Mouse (Mus musculus) neural tube, embryonic 14.5 days (tissue): Measurements from ENCODE around the gene Olfr693. TPM values are rescaled to one million over a fixed set of nuclear protein-coding genes. Genes with fewer than 3 reads are reported as not detected.
"Not testable (repeated sequence)": the region's sequence is repeated elsewhere in the genome, so short reads cannot be mapped to it uniquely, and the experiment has no call there.

Source experiments
- ATAC-seq: fragments of 200-750 bp; cut with Nextera tagmentation; 2 replicates; pipeline ENCODE4 v1.8.0; 2017; ENCODE audit warnings: low read depth, mild to moderate bottlenecking, moderate TSS enrichment, moderate library complexity
- H3K27ac ChIP-seq: fragments of 300-500 bp; sonication (generic); 2 replicates; pipeline ENCODE4 v1.5.1; 2014; ENCODE audit warnings: low read depth, mild to moderate bottlenecking, control low read depth, low read length, moderate library complexity, mixed read lengths
- H3K27me3 ChIP-seq: fragments of 300-500 bp; sonication (generic); 2 replicates; pipeline ENCODE4 v1.6.1; 2014; ENCODE audit warnings: low read length; ENCODE audit not compliant: control insufficient read depth, insufficient read depth
- H3K36me3 ChIP-seq: fragments of 300-500 bp; sonication (generic); 2 replicates; pipeline ENCODE4 v1.6.1; 2014; ENCODE audit warnings: low read length, mixed read lengths; ENCODE audit not compliant: control insufficient read depth, insufficient read depth
- H3K4me1 ChIP-seq: fragments of 300-500 bp; sonication (generic); 2 replicates; pipeline ENCODE4 v1.6.1; 2014; ENCODE audit warnings: low read length; ENCODE audit not compliant: control insufficient read depth, insufficient read depth
- H3K4me2 ChIP-seq: fragments of 300-500 bp; sonication (generic); 2 replicates; pipeline ENCODE4 v1.6.1; 2014; ENCODE audit warnings: mild to moderate bottlenecking, low read depth, low read length, control low read depth
- H3K4me3 ChIP-seq: fragments of 300-500 bp; sonication (generic); 2 replicates; pipeline ENCODE4 v1.5.1; 2014; ENCODE audit warnings: low read depth, low read length, control low read depth, mixed read lengths
- H3K9ac ChIP-seq: fragments of 300-500 bp; sonication (generic); replicated peaks from 2 replicates; pipeline ENCODE4 v1.6.1; 2014; ENCODE audit warnings: low read depth, mild to moderate bottlenecking, control low read depth, low read length, mixed read lengths
- H3K9me3 ChIP-seq: fragments of 300-500 bp; sonication (generic); 2 replicates; pipeline ENCODE4 v1.6.1; 2016; ENCODE audit warnings: low read length; ENCODE audit not compliant: control insufficient read depth
- WGBS: fragments of 180-500 bp; shearing (Covaris S2); extraction: QIAGEN DNeasy Blood & Tissue Kit; methylation state at CpG from one replicate; pipeline ENCODE4 v1.1.7; 2014; 5-methylcytosine and 5-hydroxymethylcytosine counted together
- polyA plus RNA-seq: library from polyadenylated mRNA; unstranded; fragments of >200 nt; fragmentation: Nextera tagmentation; extraction: Ambion mirVana; gene quantifications from 2 replicates; pipeline ENCODE4 v1.2.1, GENCODE M21; 2014

Gene Olfr693
- not detected in 2 replicates for polyA plus RNA-seq

DNA sequence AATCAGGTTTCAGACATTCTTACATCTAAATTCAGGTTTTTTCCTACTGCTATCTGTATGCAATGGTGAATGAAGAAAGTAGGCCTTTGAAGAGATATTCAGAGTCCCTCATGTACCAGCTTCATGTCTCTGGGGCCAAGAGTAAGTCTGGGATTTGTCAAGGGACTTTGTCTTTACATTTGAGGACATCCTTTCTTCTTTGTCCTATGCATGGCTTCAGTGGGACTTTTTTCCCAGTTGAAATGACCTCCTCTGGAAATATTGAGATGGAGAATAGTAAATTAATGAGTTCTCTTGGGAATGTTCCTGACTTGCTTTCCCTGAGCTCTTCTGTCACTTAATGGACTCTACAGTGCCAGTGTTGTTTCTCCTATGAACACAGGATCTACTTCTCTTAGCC, at the start of gene Olfr693:
Gene Olfr693, minus strand, starts transcription at position 101 of the 400 bp plus-strand sequence.
- no peak for ATAC-seq
- Histone ChIP-seq H3K9ac (no peak within 1 kb of the TSS), H3K27me3 (no peaks in the 10 kb centered on the region), H3K9me3 (no peaks in the 10 kb centered on the region), H3K36me3 (no peaks in the 10 kb centered on the region), H3K4me3 (no peak within 1 kb of the TSS), H3K4me2 (no peak within 1 kb of the TSS), H3K27ac (no peak within 1 kb of the TSS), H3K4me1 (no peaks in the 10 kb centered on the region)

GRCm38 (mm10) chr7:106725654-106726053, 45.3 kb upstream of the Olfr693 start:
- 89% methylated on average over 2 of the region's 2 CpGs for WGBS
- not testable (repeated sequence) for H3K9ac ChIP-seq, H3K27ac ChIP-seq, H3K4me1 ChIP-seq, H3K36me3 ChIP-seq, H3K9me3 ChIP-seq, H3K4me3 ChIP-seq, H3K4me2 ChIP-seq, ATAC-seq, H3K27me3 ChIP-seq

DNA sequence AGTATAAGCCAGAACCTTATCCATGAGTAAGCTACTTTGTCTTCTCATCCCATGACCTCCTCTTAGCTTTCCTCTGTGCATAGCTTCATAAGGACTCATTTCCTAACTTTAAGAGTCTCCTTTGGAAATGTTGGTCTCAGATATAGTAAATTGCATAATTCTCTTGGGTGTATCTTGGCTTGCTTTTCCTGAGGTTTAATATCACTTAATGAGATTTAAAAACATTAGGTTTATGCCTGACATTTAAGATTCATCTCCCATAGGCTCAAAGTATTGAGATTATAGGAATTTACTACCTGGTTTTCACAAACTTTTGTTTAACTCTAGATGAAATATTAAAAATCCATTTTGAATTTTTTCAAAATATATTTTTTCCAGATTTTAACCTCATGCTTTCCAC, 35.9 kb upstream of the Olfr693 start, which contains the start of gene Olfr695:
Gene Olfr695, minus strand, starts transcription at position 101 of the 400 bp plus-strand sequence.
- ATAC-seq = no peak
- Histone ChIP-seq H3K4me2 (no peak within 1 kb of the TSS), H3K4me3 (no peak within 1 kb of the TSS), H3K4me1 (no peaks in the 10 kb centered on the region), H3K9ac (no peak within 1 kb of the TSS), H3K9me3 (no peaks in the 10 kb centered on the region), H3K27me3 (no peaks in the 10 kb centered on the region), H3K36me3 (no peaks in the 10 kb centered on the region), H3K27ac (no peak within 1 kb of the TSS)

- H3K27ac ChIP-seq = no peak overlapping the region
- 91% methylated on average over 6 of the region's 6 CpGs for WGBS
- H3K9ac ChIP-seq = no peak overlapping the region
- H3K4me2 ChIP-seq = no peak overlapping the region
- H3K9me3 ChIP-seq = no peaks in the 10 kb centered on the region
- no peaks in the 10 kb centered on the region for H3K36me3 ChIP-seq
- ATAC-seq = no peak
- H3K4me3 ChIP-seq = no peak overlapping the region
- H3K27me3 ChIP-seq = no peaks in the 10 kb centered on the region
- no peaks in the 10 kb centered on the region for H3K4me1 ChIP-seq
Observed at GRCm38 (mm10) chr7:106711463-106711862, 31.1 kb upstream of the Olfr693 start.

DNA sequence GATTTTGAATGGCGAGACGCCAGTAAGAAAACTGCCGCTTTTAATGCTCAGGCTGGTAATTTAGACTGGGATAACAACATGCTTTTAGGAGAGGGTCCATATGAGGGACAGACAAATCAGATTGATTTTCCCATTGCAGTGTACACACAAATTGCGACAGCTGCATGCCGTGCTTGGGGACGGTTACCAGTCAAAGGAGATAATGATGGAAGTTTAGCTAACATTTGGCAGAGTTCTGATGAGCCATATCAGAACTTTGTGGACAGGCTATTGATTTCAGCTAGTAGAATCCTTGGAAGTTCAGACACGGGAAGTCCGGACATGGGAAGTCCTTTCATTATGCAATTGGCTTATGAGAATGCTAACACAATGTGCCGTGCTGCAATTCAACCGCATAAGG, 27.3 kb upstream of the Olfr693 start:
- H3K27ac ChIP-seq, H3K9ac ChIP-seq, H3K27me3 ChIP-seq, H3K9me3 ChIP-seq, H3K36me3 ChIP-seq, H3K4me3 ChIP-seq, ATAC-seq, H3K4me1 ChIP-seq, H3K4me2 ChIP-seq: not testable (repeated sequence)
- 91% methylated on average over 10 of the region's 10 CpGs for WGBS

DNA sequence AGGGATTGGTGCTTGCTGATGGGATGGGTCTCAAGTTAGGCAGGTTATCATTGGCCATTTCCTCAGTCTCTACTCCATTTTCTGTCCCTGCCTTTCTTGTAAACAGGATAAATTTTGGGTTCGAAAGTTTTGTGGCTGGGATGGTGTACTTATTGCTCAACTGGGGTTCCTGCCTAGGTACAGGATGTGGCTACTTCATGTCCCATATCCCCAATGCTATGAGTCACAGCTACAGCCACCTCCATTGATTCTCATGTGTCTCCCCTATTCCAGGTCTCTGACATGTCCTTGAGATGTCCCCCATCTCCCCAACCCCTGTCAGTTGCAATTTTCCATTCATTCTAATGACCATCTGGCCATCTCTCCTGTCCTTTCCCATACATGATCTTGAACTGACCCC, 16.5 kb upstream of the Olfr693 start:
- no peak overlapping the region for H3K9ac ChIP-seq
- H3K36me3 ChIP-seq = no peaks in the 10 kb centered on the region
- H3K4me1 ChIP-seq = no peaks in the 10 kb centered on the region
- ATAC-seq = no peak
- H3K4me2 ChIP-seq = no peak overlapping the region
- no peak overlapping the region for H3K4me3 ChIP-seq
- WGBS = 80% methylated on average over 1 of the region's 1 CpGs
- no peaks in the 10 kb centered on the region for H3K27me3 ChIP-seq
- no peaks in the 10 kb centered on the region for H3K9me3 ChIP-seq
- no peak overlapping the region for H3K27ac ChIP-seq

DNA sequence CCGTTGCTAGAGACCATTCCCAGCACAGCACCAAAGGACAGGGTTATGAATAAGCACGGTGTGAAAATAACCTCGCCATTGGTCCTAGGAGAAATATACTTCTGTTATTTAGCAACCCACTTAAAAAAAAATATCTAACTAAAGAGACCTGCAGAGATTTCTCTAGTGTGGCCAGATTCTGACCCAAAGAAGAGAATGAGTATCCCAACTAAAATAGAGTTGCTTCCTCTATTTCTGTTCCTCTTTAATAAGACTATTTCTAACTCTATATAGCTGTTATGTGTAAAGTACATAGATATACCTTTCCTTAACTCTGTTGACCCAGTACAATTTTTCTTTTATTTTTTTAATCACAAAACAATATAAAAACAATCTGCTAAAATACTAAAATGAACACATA, 12.6 kb upstream of the Olfr693 start:
- no peaks in the 10 kb centered on the region for H3K27me3 ChIP-seq
- ATAC-seq = no peak
- H3K27ac ChIP-seq = no peak overlapping the region
- no peaks in the 10 kb centered on the region for H3K9me3 ChIP-seq
- H3K4me1 ChIP-seq = no peaks in the 10 kb centered on the region
- H3K4me3 ChIP-seq = no peak overlapping the region
- H3K4me2 ChIP-seq = no peak overlapping the region
- no peaks in the 10 kb centered on the region for H3K36me3 ChIP-seq
- H3K9ac ChIP-seq = no peak overlapping the region
- 85% methylated on average over 3 of the region's 3 CpGs for WGBS

DNA sequence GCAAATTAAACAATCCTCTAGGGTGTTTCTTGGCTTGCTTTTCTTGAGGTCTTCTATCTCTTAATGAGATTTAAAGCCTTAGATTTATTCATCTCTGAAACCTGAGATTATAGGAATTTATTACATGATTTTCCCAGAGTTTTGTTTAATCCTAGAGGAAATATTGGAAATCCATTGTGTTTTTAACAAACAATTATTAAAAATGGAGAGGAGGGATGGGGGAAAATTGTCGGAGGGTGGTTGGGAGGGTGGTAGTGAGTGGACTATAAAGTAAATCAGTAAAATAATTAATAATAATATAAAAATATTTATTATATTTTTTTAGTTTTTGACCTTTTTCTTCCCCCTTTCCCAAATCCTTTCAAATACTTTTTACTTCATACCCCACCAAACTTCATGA, 11.3 kb upstream of the Olfr693 start, which contains the start of gene Olfr694:
Gene Olfr694, minus strand, starts transcription at position 101 of the 400 bp plus-strand sequence.
- Histone ChIP-seq H3K27ac (no peak within 1 kb of the TSS), H3K9me3 (no peaks in the 10 kb centered on the region), H3K36me3 (no peaks in the 10 kb centered on the region), H3K27me3 (no peaks in the 10 kb centered on the region), H3K9ac (no peak within 1 kb of the TSS), H3K4me2 (no peak within 1 kb of the TSS), H3K4me3 (no peak within 1 kb of the TSS), H3K4me1 (no peaks in the 10 kb centered on the region)
- ATAC-seq = no peak
- WGBS = 90% methylated on average over 1 of the region's 1 CpGs

DNA sequence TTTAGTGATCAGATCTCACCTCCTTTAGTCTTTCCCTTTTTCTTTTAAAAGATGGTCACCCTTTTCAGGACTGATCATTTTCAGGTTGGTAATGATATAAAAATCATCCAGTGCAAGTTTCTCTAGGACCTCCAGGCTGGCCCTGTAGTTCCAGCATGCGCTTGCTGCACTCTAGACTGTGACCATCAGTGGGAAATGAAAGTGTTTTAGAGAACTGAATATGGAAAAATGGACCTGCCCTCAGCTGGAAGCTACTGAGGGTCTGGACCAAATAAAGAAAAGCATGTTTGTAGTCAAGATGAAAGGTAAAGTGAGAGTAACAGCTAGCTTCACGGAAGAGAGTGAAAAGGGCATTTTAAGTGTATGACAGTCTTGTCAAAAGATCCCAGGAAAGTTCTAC, 5.0 kb upstream of the Olfr693 start:
- whole genome bisulfite sequencing = 88% methylated on average over 2 of the region's 2 CpGs

GRCm38 (mm10) chr7:106652344-106652652, 28.1 kb downstream of the Olfr693 start:
- Histone ChIP-seq H3K27me3 (no peaks in the 10 kb centered on the region), H3K4me3 (no peak overlapping the region), H3K36me3 (no peaks in the 10 kb centered on the region), H3K27ac (no peak overlapping the region), H3K9ac (no peak overlapping the region), H3K4me1 (no peaks in the 10 kb centered on the region), H3K9me3 (no peaks in the 10 kb centered on the region), H3K4me2 (no peak overlapping the region)
- no peak for ATAC-seq

More for the DNA sequence above, 5.0 kb upstream of the Olfr693 start:
- no peak for ATAC-seq
- Histone ChIP-seq H3K4me2 (no peak overlapping the region), H3K9me3 (no peaks in the 10 kb centered on the region), H3K27me3 (no peaks in the 10 kb centered on the region), H3K4me1 (no peaks in the 10 kb centered on the region), H3K36me3 (no peaks in the 10 kb centered on the region), H3K27ac (no peak overlapping the region), H3K9ac (no peak overlapping the region), H3K4me3 (no peak overlapping the region)
